Mouse (Mus musculus) urinary bladder, postnatal 0 days (tissue): Measurements from ENCODE around the gene Ccdc174. TPM values are rescaled to one million over a fixed set of nuclear protein-coding genes. Genes with fewer than 3 reads are reported as not detected.

Experiments
- polyA plus RNA-seq: library from polyadenylated mRNA; unstranded; fragments of >200 nt; fragmentation: Nextera tagmentation; extraction: Ambion mirVana; gene quantifications from 2 replicates; pipeline ENCODE4 v1.2.1, GENCODE M21; 2015

The Ccdc174 gene
- 17.9 and 21.7 TPM in 2 replicates for polyA plus RNA-seq

DNA sequence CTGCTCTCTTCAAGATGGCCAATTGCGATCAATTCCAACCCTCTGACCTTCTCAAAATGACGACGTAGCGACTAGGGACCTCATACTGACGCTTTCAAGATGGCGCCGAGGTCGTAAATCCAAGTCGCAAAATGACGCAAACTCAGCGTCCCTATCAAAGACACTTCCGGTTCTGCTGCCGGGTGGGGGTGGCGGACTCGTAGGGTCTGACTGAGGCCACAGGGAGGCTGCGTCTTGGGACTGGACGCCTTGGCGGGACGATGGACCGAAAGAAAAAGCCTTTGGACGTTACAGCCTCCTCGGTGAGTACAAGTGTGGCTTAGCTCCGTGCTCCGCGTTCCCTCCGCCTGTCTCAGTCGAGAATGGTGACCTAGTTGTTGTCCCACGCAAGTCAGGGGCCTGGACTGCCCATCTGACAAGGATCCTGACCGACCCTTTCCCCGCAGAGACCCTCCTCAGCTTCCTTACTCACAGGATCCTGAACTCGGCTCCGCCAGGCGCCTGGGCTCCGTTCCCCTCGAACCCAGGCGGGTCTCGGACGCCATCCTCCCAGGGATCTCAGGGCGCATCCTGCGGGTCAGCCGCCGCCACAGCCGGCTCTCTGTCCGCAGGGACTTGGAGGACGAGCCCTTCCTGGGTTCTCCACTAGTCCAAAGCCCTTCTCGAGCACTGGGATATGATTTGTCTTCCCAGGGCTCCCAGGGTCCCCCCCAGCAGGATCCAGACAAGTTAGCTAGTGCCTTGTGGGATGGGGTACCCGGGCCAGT is at the start of gene Ccdc174:
TSS of gene Ccdc174 (plus strand) at position 169 of the 767 bp plus-strand sequence.

DNA sequence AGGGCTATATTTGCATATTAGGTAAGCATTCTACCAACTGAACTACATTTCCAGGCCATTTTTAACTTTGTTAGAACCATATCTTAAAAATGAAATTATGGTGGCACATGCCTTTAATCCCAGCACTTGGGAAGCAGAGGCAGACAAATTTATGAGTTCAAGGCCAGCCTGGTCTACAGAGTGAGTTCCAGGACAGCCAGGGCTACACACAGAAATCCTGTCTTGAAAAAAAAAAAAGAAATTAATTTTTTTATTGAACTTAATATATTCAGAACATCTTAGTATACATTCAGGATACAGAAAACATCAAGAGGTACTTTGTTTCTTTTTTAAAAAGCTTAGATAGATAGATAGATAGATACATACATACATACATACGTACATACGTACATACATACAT is 24.7 kb downstream of the Ccdc174 start, which contains the start of gene 4930590J08Rik:
TSS of gene 4930590J08Rik (plus strand) at position 301 of the 400 bp plus-strand sequence.

Other genes with a start within 250 kb of the Ccdc174 start
- gene Slc6a6, start 194.0 kb upstream of the Ccdc174 start, polyA plus RNA-seq = 52.2 and 67.1 TPM in 2 replicates
- gene Grip2, start 50.8 kb upstream of the Ccdc174 start, polyA plus RNA-seq = 0.13 and 0.18 TPM in 2 replicates
- gene 4930590J08Rik, start 24.8 kb downstream of the Ccdc174 start, polyA plus RNA-seq = 0.08 TPM in 1 of 2 replicates, not detected in the other
- 4.6 TPM in 2 replicates for gene Fgd5, start 100.8 kb downstream of the Ccdc174 start, polyA plus RNA-seq
- gene Nr2c2, start 213.3 kb downstream of the Ccdc174 start, polyA plus RNA-seq = 9.5 TPM in 2 replicates